Mouse (Mus musculus) ES-Bruce4 (cell line): Measurements from ENCODE around the gene Hivep3.

Experiments
- CTCF ChIP-seq: IDR thresholded peaks from one replicate; pipeline ENCODE4 v1.8.1; 2011; ENCODE audit warnings: low read depth, low read length
- EP300 ChIP-seq: IDR thresholded peaks from 2 replicates; pipeline ENCODE4 v1.6.1; 2011; ENCODE audit warnings: low read depth, low read length; ENCODE audit not compliant: insufficient read depth

DNA sequence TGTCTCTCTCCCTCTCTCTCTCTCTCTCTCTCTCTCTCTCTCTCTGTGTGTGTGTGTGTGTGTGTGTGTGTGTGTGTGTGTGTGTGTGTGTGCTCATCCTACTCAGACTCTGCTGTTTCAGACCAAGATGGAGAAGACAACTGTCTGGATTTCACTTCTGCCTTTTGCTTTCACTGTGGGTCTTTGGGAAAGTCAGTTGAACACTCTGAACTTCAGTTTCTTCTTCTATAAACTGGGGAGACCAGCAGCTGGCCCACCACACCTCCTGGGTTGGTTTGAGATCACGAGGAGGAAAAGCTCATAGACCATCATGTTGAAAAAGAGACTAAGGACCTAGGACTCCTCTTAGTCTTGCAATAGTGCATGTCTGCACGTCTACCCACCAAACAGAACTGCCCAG lies 246.3 kb downstream of the Hivep3 start:
- TF ChIP-seq CTCF, result no peak
- TF ChIP-seq EP300, result no peak
